In the genomic region with DNA sequence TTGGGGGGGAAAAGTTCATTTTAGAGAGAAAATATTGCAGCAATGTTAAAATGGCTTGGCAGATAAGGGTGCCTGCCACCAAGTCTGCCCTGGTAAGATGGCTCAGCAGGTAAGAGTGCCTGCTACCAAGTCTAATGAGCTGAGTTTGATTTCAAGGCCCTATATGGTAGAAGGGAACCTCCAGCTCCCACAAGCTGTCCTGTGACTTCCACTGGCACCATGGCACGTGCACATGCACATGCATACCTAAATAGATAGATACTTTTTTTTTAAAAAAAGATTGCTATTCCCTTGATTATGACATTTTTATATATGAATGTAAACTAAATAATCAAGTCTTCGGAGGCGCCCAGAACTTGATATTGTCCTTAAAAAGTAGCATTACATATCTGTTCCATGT, we compare ENCODE assay signal across 34 mouse cellular contexts. TPM values are rescaled to one million over a fixed set of nuclear protein-coding genes. Genes with fewer than 3 reads are reported as not detected.
"Had no signal": no experiment of that assay in that cellular context is flagged by ENCODE, and none has a peak within 500 bp of the region (broad histone marks: within the 10 kb centered on the region; RNA-seq: fewer than 3 reads in every experiment).

No protein-coding gene starts in this region.

- DNase-seq: left cerebral cortex, postnatal 4 days; liver; liver, embryonic 13.5 days; liver, postnatal 0 days; lung, adult 18-20 months; lung, adult 2 months; lung, embryonic 14.5 days; lung, postnatal 10 days; lung, postnatal 14 days; lung, postnatal 36 days; lung, postnatal 4 days; midbrain, embryonic 14.5 days had no signal

- H3K36me3 ChIP-seq: limb, embryonic 10.5 days; limb, embryonic 12.5 days; limb, embryonic 13.5 days; limb, embryonic 15.5 days; liver, embryonic 12.5 days; liver, embryonic 13.5 days; liver, embryonic 15.5 days; lung, embryonic 15.5 days; midbrain, embryonic 10.5 days; midbrain, embryonic 12.5 days; midbrain, embryonic 13.5 days; neural tube, embryonic 12.5 days had no signal

- H3K4me3 ChIP-seq: limb, embryonic 10.5 days; limb, embryonic 12.5 days; limb, embryonic 13.5 days; limb, embryonic 15.5 days; liver, embryonic 12.5 days; liver, embryonic 13.5 days; liver, embryonic 15.5 days; lung, embryonic 15.5 days; midbrain, embryonic 10.5 days; midbrain, embryonic 12.5 days; midbrain, embryonic 13.5 days; myocyte; neural tube, embryonic 12.5 days had no signal

- H3K9me3 ChIP-seq: limb, embryonic 10.5 days; limb, embryonic 12.5 days; limb, embryonic 13.5 days; limb, embryonic 15.5 days; liver, embryonic 12.5 days; liver, embryonic 13.5 days; liver, embryonic 15.5 days; lung, embryonic 15.5 days; megakaryocyte, embryonic 14.5 days; midbrain, embryonic 10.5 days; midbrain, embryonic 12.5 days; midbrain, embryonic 13.5 days; neural tube, embryonic 12.5 days had no signal

- H3K4me1 ChIP-seq: limb, embryonic 10.5 days; limb, embryonic 12.5 days; limb, embryonic 13.5 days; limb, embryonic 15.5 days; liver, embryonic 12.5 days; liver, embryonic 13.5 days; liver, embryonic 15.5 days; lung, embryonic 15.5 days; megakaryocyte, embryonic 14.5 days; midbrain, embryonic 12.5 days; midbrain, embryonic 13.5 days; neural tube, embryonic 12.5 days had no signal

- H3K9ac ChIP-seq: limb, embryonic 12.5 days; limb, embryonic 13.5 days; limb, embryonic 15.5 days; liver, embryonic 12.5 days; liver, embryonic 13.5 days; liver, embryonic 14.5 days; liver, embryonic 15.5 days; liver, postnatal 0 days; lung, embryonic 14.5 days; lung, embryonic 15.5 days; midbrain, embryonic 12.5 days; midbrain, embryonic 13.5 days; neural tube, embryonic 12.5 days had no signal

- ATAC-seq: liver, embryonic 12.5 days; lung, postnatal 0 days; midbrain, embryonic 13.5 days; midbrain, embryonic 16.5 days had no signal

- H3K27ac ChIP-seq: limb, embryonic 10.5 days; limb, embryonic 12.5 days; limb, embryonic 13.5 days; limb, embryonic 15.5 days; liver, embryonic 12.5 days; liver, embryonic 13.5 days; liver, embryonic 14.5 days; liver, embryonic 15.5 days; lung, embryonic 15.5 days; macrophage; midbrain, embryonic 10.5 days; midbrain, embryonic 12.5 days; midbrain, embryonic 13.5 days; neural tube, embryonic 12.5 days had no signal

- H3K4me2 ChIP-seq: limb, embryonic 12.5 days; limb, embryonic 13.5 days; limb, embryonic 15.5 days; liver, embryonic 11.5 days; liver, embryonic 12.5 days; liver, embryonic 13.5 days; liver, embryonic 15.5 days; lung, embryonic 14.5 days; lung, embryonic 15.5 days; midbrain, embryonic 12.5 days; midbrain, embryonic 13.5 days; neural tube, embryonic 12.5 days had no signal

- H3K27me3 ChIP-seq: limb, embryonic 12.5 days; limb, embryonic 13.5 days; limb, embryonic 15.5 days; liver, embryonic 12.5 days; liver, embryonic 13.5 days; liver, embryonic 15.5 days; lung, embryonic 15.5 days; midbrain, embryonic 12.5 days; midbrain, embryonic 13.5 days; neural tube, embryonic 12.5 days had no signal

RNA-seq across cellular contexts. Expression of a gene that starts 30.3 kb away (rescaled TPM):
- total RNA-seq: megakaryocyte progenitor cell, adult 5-6 weeks; megakaryocyte, adult 5-6 weeks; megakaryocyte-erythroid progenitor cell, adult 5-6 weeks; monocyte, adult 5-6 weeks had no signal
- polyA plus RNA-seq: macrophage had no signal
